Mouse (Mus musculus): ENCODE measurements around the gene Usp9x.
A peak's percentile ranks its signal among the peaks of the same experiment; 100 is the strongest.

Gene Usp9x

GRCm38 (mm10) chrX:13085621-13086020, 14.3 kb downstream of the Usp9x start:
- no peak for DNase-seq

- DNase-seq: no peak
These were observed 25.7 kb downstream of the Usp9x start for GRCm38 (mm10) chrX:13096985-13097384.

GRCm38 (mm10) chrX:13206514-13206913, 135.2 kb downstream of the Usp9x start:
- no peak for DNase-seq

- DNase-seq: peak; percentile 85
These were observed 136.4 kb downstream of the Usp9x start for GRCm38 (mm10) chrX:13207512-13208341.

- no peak for DNase-seq
These were observed 137.1 kb downstream of the Usp9x start for GRCm38 (mm10) chrX:13208404-13208803.

- no peak for DNase-seq
These were observed 143.0 kb downstream of the Usp9x start for GRCm38 (mm10) chrX:13214275-13214674.

All from cerebellum, adult 11 months (tissue).